Mouse (Mus musculus) G1E (cell line): ENCODE measurements at regions not wholly inside any gene's neighbourhood (a gene's known extent, or its start where the extent isn't known, plus 50 kb on each side); places are given as distances from the start of the nearest gene placed in this dataset.

Experiments used
- ATAC-seq: 2 replicates; pipeline ENCODE4 v1.8.0; 2016; ENCODE audit warnings: mild to moderate bottlenecking; ENCODE audit not compliant: insufficient number of reproducible peaks, poor library complexity, low FRiP score, severe bottlenecking; ENCODE audit errors: extremely low read depth
- DNase-seq: peaks from one replicate; pipeline ENCODE4 v3.0.0; 2012; ENCODE audit warnings: low spot score
- H3K27me3 ChIP-seq: 2 replicates; pipeline ENCODE4 v1.6.1; 2012; ENCODE audit warnings: mild to moderate bottlenecking, low read length, inconsistent platforms; ENCODE audit not compliant: insufficient read depth
- H3K36me3 ChIP-seq: replicated peaks from 2 replicates; pipeline ENCODE3; 2012; ENCODE audit warnings: mild to moderate bottlenecking, inconsistent platforms
- H3K4me1 ChIP-seq: 2 replicates; pipeline ENCODE4 v1.6.1; 2012; ENCODE audit warnings: low read depth, low read length, inconsistent platforms, mixed read lengths; ENCODE audit not compliant: insufficient read depth
- H3K4me3 ChIP-seq: 2 replicates; pipeline ENCODE4 v1.5.1; 2012; ENCODE audit warnings: low read depth, mild to moderate bottlenecking, inconsistent platforms, low read length, moderate library complexity, mixed read lengths
- H3K9me3 ChIP-seq: replicated peaks from 2 replicates; pipeline ENCODE4 v1.6.1; 2012; ENCODE audit warnings: inconsistent platforms
- CTCF ChIP-seq: IDR thresholded peaks from 2 replicates; pipeline ENCODE4 v1.5.1; 2012; ENCODE audit warnings: low read depth, low read length, inconsistent platforms, mixed read lengths
- GATA1 ChIP-seq: IDR thresholded peaks from 2 replicates; pipeline ENCODE4 v1.6.1; 2012; ENCODE audit warnings: borderline replicate concordance, low read length, inconsistent platforms, mixed read lengths
- GATA2 ChIP-seq: IDR thresholded peaks from 2 replicates; pipeline ENCODE4 v1.6.1; 2012; ENCODE audit warnings: low read depth, low read length, inconsistent platforms, borderline replicate concordance
- POLR2AphosphoS5 ChIP-seq: IDR thresholded peaks from 2 replicates; pipeline ENCODE4 v1.6.1; 2012; ENCODE audit warnings: low read depth, low read length, inconsistent platforms; ENCODE audit not compliant: insufficient replicate concordance
- TAL1 ChIP-seq: conservative IDR thresholded peaks from 2 replicates; pipeline ENCODE4 v1.6.1; 2012; ENCODE audit warnings: low read depth, low read length, inconsistent platforms, mixed read lengths

DNA sequence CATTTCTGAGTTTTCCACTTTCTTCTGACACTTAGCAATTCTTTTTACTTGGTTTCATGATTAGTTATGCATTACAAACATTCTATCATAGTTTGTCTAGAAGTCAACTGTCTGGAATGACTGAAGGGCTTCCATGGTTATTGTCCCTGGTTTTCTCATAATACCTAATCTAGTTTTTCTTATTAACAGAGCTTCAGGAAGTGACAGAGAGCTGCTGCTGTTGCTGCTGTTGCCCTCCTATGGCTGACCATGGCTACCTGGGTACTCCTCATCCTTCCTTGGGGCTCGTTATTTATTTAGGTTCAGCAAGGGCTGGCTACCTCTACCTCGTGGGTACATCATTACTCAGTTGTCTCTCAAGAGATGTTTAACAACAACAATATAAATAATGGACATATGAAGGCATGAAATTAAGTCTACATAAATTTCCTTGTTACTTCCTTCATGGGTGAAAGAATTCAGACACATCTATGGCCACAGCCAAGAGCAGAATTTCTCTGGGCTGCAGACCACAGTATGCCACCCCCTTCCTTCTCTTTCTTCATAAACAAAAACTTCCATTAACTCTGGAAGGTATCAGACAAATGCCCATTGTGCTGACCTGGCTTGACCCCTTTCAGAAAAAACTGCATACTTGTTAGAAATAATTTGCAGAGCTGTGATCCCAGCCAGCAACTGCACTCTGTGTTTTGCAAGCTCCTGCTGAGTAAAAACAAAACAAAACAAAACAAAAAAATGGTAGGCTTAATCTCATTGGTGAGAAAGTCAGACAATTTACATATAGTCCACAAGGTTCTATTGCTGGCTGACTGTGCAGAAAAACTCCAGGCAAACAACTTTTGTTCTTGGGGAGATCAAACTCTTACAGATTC is 103.6 kb upstream of the Lgalsl start:
- Histone ChIP-seq H3K4me3 (no peak overlapping the region), H3K36me3 (no peaks in the 10 kb centered on the region), H3K9me3 (no peaks in the 10 kb centered on the region), H3K27me3 (peaks cover 5% of the 10 kb centered on the region), H3K4me1 (no peaks in the 10 kb centered on the region)
- TF ChIP-seq POLR2AphosphoS5 (no peak), GATA2 (no peak), TAL1 (no peak), CTCF (no peak), GATA1 (no peak)
- ATAC-seq (no peak), DNase-seq (no peak)

- no peak for ATAC-seq
Measured at GRCm38 (mm10) chr11:20935063-20935370, 104.2 kb upstream of the Lgalsl start.

GRCm38 (mm10) chr11:20935910-20936309 is 105.1 kb upstream of the Lgalsl start:
- no peaks in the 10 kb centered on the region for H3K9me3 ChIP-seq
- H3K4me3 ChIP-seq: no peak overlapping the region
- no peaks in the 10 kb centered on the region for H3K4me1 ChIP-seq
- no peak for ATAC-seq
- TF ChIP-seq GATA1 (no peak), POLR2AphosphoS5 (no peak), CTCF (no peak), GATA2 (no peak), TAL1 (no peak)
- H3K27me3 ChIP-seq: peaks cover 2% of the 10 kb centered on the region; the same call in 1 of the 2 replicates
- no peak for DNase-seq
- H3K36me3 ChIP-seq: no peaks in the 10 kb centered on the region

More at GRCm38 (mm10) chr11:20935063-20935370, 104.2 kb upstream of the Lgalsl start:
- Histone ChIP-seq H3K9me3 (no peaks in the 10 kb centered on the region), H3K36me3 (no peaks in the 10 kb centered on the region), H3K4me1 (no peaks in the 10 kb centered on the region), H3K4me3 (no peak overlapping the region), H3K27me3 (peaks cover 4% of the 10 kb centered on the region)
- TF ChIP-seq POLR2AphosphoS5 (no peak), GATA1 (no peak), CTCF (no peak), GATA2 (no peak), TAL1 (no peak)
- no peak for DNase-seq

GRCm38 (mm10) chr11:20936996-20937395 is 106.1 kb upstream of the Lgalsl start:
- peaks cover 5% of the 10 kb centered on the region for H3K27me3 ChIP-seq
- H3K4me3 ChIP-seq: no peak overlapping the region
- no peaks in the 10 kb centered on the region for H3K4me1 ChIP-seq
- DNase-seq: no peak
- ATAC-seq: no peak
- no peak for TF ChIP-seq POLR2AphosphoS5
- no peak for TF ChIP-seq GATA1
- no peaks in the 10 kb centered on the region for H3K9me3 ChIP-seq
- no peaks in the 10 kb centered on the region for H3K36me3 ChIP-seq

DNA sequence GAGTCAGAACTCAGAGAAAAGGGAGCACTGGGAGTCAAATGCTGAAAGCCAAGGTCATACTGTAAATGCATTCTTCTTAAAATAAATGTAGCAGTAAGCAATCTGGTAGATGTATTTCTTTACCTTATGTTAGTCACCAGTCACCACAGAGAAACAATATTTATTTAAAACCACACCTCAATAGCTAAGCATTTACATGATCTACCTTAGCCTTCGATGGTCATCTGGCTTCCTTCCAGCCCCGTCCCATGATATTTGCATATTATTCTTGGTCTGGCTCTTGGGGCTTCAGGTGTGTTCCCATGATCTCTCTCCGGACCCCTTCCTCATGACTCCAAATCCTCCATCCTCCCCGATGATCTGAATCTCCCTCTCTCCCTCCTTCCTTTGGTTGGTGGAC is 107.1 kb upstream of the Lgalsl start:
- ATAC-seq (no peak), DNase-seq (no peak)
- peaks cover 5% of the 10 kb centered on the region for H3K27me3 ChIP-seq
- no peaks in the 10 kb centered on the region for H3K4me1 ChIP-seq
- no peaks in the 10 kb centered on the region for H3K9me3 ChIP-seq
- H3K36me3 ChIP-seq: no peaks in the 10 kb centered on the region
- H3K4me3 ChIP-seq: no peak overlapping the region
- no peak for TF ChIP-seq POLR2AphosphoS5

DNA sequence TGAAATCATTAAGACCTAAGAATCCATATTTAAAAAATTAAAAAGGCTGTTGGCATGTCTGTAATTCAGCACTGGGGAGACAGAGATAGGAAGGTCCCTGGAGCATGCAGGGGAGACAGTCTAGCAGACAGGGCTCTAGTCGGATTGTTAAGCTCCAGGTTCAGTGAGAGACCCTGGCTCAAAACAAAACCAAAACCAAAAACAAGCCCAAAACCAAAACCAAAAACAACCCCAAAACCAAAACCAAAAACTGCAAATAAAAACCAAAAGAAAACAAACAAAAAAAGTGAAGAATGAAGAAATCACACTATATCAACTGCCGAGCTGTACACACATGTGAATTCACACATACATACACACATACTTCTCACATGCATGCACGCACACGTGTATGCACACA is 108.8 kb upstream of the Lgalsl start:
- no peaks in the 10 kb centered on the region for H3K36me3 ChIP-seq
- peaks cover 5% of the 10 kb centered on the region for H3K27me3 ChIP-seq
- ATAC-seq (no peak), DNase-seq (no peak)
- H3K4me3 ChIP-seq: no peak overlapping the region
- no peaks in the 10 kb centered on the region for H3K4me1 ChIP-seq
- TF ChIP-seq GATA1 (no peak), POLR2AphosphoS5 (no peak), TAL1 (no peak), CTCF (no peak), GATA2 (no peak)
- no peaks in the 10 kb centered on the region for H3K9me3 ChIP-seq
